Mouse (Mus musculus): ENCODE results near the gene Rbm44.

DNA sequence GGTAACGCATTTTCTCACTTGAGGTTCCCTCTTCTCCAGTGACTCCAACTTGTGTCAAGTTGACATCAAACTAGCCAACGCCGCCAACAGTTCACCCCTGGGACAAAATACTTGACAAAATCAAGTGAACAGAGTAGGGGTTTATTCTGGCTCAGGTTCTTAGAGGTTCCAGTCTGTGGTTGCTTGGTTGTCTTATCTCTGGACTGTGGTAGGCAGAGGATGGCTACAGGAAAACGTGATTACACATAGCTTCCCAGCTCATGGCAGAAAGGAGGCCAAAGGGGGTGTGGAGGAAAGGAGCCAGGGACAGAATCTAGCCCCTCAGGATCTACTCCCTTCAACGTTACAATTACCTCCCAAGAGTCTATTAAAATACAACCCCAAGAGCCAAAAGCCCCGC lies 41.8 kb downstream of the Rbm44 start:
- TF ChIP-seq POLR2A (IDR thresholded peaks at IDR 0.05; ENCODE audit: control insufficient read depth in 1 of 2, insufficient read depth in 1 of 2, low read depth in 1 of 2, low read length in 2 of 2, poor library complexity in 1 of 2) (no peak), E2F4 (IDR thresholded peaks at IDR 0.05; ENCODE audit: borderline replicate concordance, low read depth, low read length) (no peak), EP300 (IDR thresholded peaks at IDR 0.05; ENCODE audit: low read depth in 1 of 2, low read length in 2 of 2) (peak; percentile 77 to 91; a peak in 3 of 4 replicates), MAFK (IDR thresholded peaks at IDR 0.05; ENCODE audit: borderline replicate concordance, low read depth, low read length) (no peak), CTCF (IDR thresholded peaks at IDR 0.05 in 2 of 3, conservative IDR thresholded peaks at IDR 0.05 in 1 of 3; ENCODE audit: control insufficient read depth in 1 of 3, insufficient read depth in 1 of 3, low read depth in 2 of 3, low read length in 3 of 3, poor library complexity in 1 of 3, severe bottlenecking in 1 of 3) (no peak), POLR2AphosphoS2 (IDR thresholded peaks at IDR 0.05; ENCODE audit: low read length) (no peak), TBP (IDR thresholded peaks at IDR 0.05; ENCODE audit: low read depth, low read length) (no peak), ELF1 (IDR thresholded peaks at IDR 0.05; ENCODE audit: low read depth, low read length) (no peak), USF1 (IDR thresholded peaks at IDR 0.05; ENCODE audit: low read depth, low read length) (no peak), BHLHE40 (IDR thresholded peaks at IDR 0.05; ENCODE audit: borderline replicate concordance, low read depth, low read length) (peak; percentile 96)
